Mouse (Mus musculus) bone marrow, adult 2 months (tissue): Measurements from ENCODE around the gene Papola. TPM values are rescaled to one million over a fixed set of nuclear protein-coding genes. Genes with fewer than 3 reads are reported as not detected.

Experiments
- H3K27ac ChIP-seq: fragments of 200-500 bp; 2 replicates; pipeline ENCODE4 v1.5.1; 2012; ENCODE audit warnings: low read depth, mild to moderate bottlenecking, control low read depth, inconsistent platforms, low read length; ENCODE audit not compliant: control insufficient read depth, poor library complexity, insufficient read depth
- H3K4me1 ChIP-seq: fragments of 200-500 bp; 2 replicates; pipeline ENCODE4 v1.6.1; 2011; ENCODE audit warnings: low read length; ENCODE audit not compliant: control insufficient read depth, insufficient read depth
- H3K4me3 ChIP-seq: fragments of 200-500 bp; replicated peaks from 2 replicates; pipeline ENCODE3; 2011; ENCODE audit warnings: mild to moderate bottlenecking, low read depth, low read length, control low read depth; ENCODE audit not compliant: control insufficient read depth
- CTCF ChIP-seq: fragments of 200-500 bp; IDR thresholded peaks from 2 replicates; pipeline ENCODE4 v1.5.1; 2011; ENCODE audit warnings: low read length, control low read depth; ENCODE audit not compliant: control insufficient read depth, insufficient read depth
- POLR2A ChIP-seq: fragments of 200-500 bp; IDR thresholded peaks from 2 replicates; pipeline ENCODE4 v1.6.1; 2011; ENCODE audit warnings: low read depth, mild to moderate bottlenecking, control low read depth, low read length, borderline replicate concordance; ENCODE audit not compliant: control insufficient read depth
- WGBS: fragments of 180-500 bp; shearing (Covaris S2); methylation state at CpG from one replicate; pipeline ENCODE4 v1.1.7; 2018; 5-methylcytosine and 5-hydroxymethylcytosine counted together
- polyA plus RNA-seq: library from polyadenylated mRNA; stranded (reverse); fragments of >200 nt; gene quantifications from 2 replicates; pipeline ENCODE4 v1.2.4, GENCODE M21; 2011; ENCODE audit warnings: low replicate concordance; ENCODE audit not compliant: missing spikeins, insufficient read depth, insufficient read length

Gene Papola
- 37.7 and 61.7 TPM in 2 replicates for polyA plus RNA-seq

DNA sequence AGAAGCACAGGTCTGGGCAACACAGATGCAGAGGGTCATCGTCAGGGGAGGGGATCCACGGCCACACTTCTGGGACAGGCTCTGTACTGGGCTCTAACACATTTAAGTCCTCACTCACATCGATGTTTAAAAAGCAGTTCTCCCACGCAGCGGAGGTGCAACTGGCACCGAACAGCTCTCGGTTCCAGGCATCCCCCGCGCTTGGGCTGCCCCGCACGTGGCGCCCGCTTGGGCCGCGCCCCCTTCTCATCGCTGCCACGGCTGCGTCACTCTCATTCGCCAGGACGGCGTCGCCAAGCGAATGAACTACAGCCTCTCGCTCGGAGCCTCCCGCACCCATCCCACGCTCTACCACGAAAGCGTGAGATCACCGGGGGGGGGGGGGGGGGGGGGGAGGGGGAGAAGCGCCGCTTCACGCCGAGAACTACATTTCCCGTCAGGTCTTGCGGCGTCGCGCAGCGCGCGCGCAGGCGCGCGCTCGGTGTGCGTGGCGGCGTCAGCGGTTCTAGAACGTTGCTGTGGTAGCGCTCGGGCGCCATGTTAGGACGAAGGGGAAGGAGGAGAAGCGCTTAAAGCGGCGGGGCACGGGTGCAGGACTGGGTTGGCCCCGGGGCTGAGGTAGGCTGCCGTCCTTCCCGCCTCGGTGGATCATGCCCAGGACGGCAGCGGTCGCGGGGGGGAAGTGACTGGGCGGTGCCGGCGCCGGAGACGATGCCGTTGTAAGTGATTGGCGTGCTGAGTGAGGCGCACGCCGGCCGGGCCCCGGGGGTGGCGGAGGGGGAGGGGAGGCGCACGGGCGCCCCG is at the start of gene Papola:
Gene Papola, plus strand, starts transcription at position 499 of the 804 bp plus-strand sequence.
- TF ChIP-seq POLR2A (peak; percentile 73; the same call in 1 of the 2 replicates), CTCF (no peak)
- no peaks in the 10 kb centered on the region; the same call in 1 of the 2 replicates for H3K4me1 ChIP-seq
- peak within 1 kb of the TSS; percentile 100 for H3K4me3 ChIP-seq
- peak within 1 kb of the TSS; percentile 99 for H3K27ac ChIP-seq
- under 1% methylated on average over 83 of the region's 85 CpGs for WGBS

GRCm38 (mm10) chr12:105735226-105735888 is 49.1 kb upstream of the Papola start:
- TF ChIP-seq CTCF, result no peak
- no peak for TF ChIP-seq POLR2A
- no peak overlapping the region for H3K27ac ChIP-seq
- 81% methylated on average over 7 of the region's 7 CpGs for WGBS
- no peak overlapping the region for H3K4me3 ChIP-seq
- H3K4me1 ChIP-seq, result no peaks in the 10 kb centered on the region; the same call in 1 of the 2 replicates

- WGBS, result 88% methylated on average over 6 of the region's 6 CpGs
- TF ChIP-seq POLR2A (no peak), CTCF (no peak)
- no peak overlapping the region for H3K27ac ChIP-seq
- no peak overlapping the region for H3K4me3 ChIP-seq
- no peaks in the 10 kb centered on the region; the same call in 1 of the 2 replicates for H3K4me1 ChIP-seq
Measured at GRCm38 (mm10) chr12:105735889-105736251, 48.6 kb upstream of the Papola start.

GRCm38 (mm10) chr12:105738316-105739096 is 46.0 kb upstream of the Papola start:
- Histone ChIP-seq H3K4me3 (no peak overlapping the region), H3K4me1 (no peaks in the 10 kb centered on the region; the same call in 1 of the 2 replicates), H3K27ac (no peak overlapping the region)
- TF ChIP-seq CTCF (no peak), POLR2A (no peak)
- WGBS, result 80% methylated on average over 15 of the region's 15 CpGs

DNA sequence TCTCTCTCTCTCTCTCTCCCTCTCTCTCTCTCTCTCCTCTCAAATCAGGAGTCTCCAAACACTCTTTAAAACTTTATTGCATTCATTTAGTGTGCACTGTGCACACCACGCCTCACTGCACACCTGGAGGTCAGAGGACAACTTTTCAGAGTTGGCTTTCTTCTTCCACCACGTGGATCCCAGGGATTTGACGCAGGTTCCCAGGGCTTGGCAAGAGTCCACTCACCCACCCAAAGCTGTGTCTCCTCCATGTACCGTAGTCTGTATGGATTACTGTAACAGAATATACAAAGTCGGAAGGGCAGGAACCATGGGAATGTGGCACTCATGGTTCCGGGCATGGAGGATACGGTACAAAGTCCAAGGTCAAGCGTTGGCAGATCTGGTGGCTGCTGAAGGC is 44.8 kb upstream of the Papola start:
- Histone ChIP-seq H3K4me3 (no peak overlapping the region), H3K27ac (no peak overlapping the region), H3K4me1 (no peaks in the 10 kb centered on the region; the same call in 1 of the 2 replicates)
- no peak for TF ChIP-seq POLR2A
- no peak for TF ChIP-seq CTCF
- WGBS, result 86% methylated on average over 8 of the region's 8 CpGs

- WGBS, result 82% methylated on average over 5 of the region's 5 CpGs
- H3K4me3 ChIP-seq, result no peak overlapping the region
- no peak overlapping the region for H3K27ac ChIP-seq
- TF ChIP-seq POLR2A, result no peak
- TF ChIP-seq CTCF, result no peak
- H3K4me1 ChIP-seq, result no peaks in the 10 kb centered on the region; the same call in 1 of the 2 replicates
Measured at GRCm38 (mm10) chr12:105748114-105748513, 36.4 kb upstream of the Papola start.

- 86% methylated on average over 10 of the region's 10 CpGs for WGBS
- Histone ChIP-seq H3K4me3 (no peak overlapping the region), H3K4me1 (no peaks in the 10 kb centered on the region; the same call in 1 of the 2 replicates), H3K27ac (no peak overlapping the region)
- TF ChIP-seq POLR2A (no peak), CTCF (no peak)
Measured at GRCm38 (mm10) chr12:105753813-105754212, 30.7 kb upstream of the Papola start.

- H3K4me1 ChIP-seq, result no peaks in the 10 kb centered on the region; the same call in 1 of the 2 replicates
- WGBS, result 74% methylated on average over 15 of the region's 15 CpGs
- no peak overlapping the region for H3K27ac ChIP-seq
- no peak overlapping the region for H3K4me3 ChIP-seq
- TF ChIP-seq POLR2A, result no peak
Measured at GRCm38 (mm10) chr12:105757816-105758497, 26.5 kb upstream of the Papola start.
